Mouse (Mus musculus) megakaryocyte, embryonic 14.5 days (primary cell): ENCODE measurements around the gene Ap2m1. TPM values are rescaled to one million over a fixed set of nuclear protein-coding genes. Genes with fewer than 3 reads are reported as not detected.
A peak's percentile ranks its signal among the peaks of the same experiment; 100 is the strongest.

Source experiments
- H3K27me3 ChIP-seq: replicated peaks from 2 replicates; pipeline ENCODE3; 2012; ENCODE audit warnings: inconsistent platforms
- H3K36me3 ChIP-seq: replicated peaks from 2 replicates; pipeline ENCODE3; 2012; ENCODE audit warnings: low read length, inconsistent platforms, mixed read lengths
- H3K4me1 ChIP-seq: 2 replicates; pipeline ENCODE4 v1.6.1; 2012; ENCODE audit warnings: inconsistent platforms
- H3K4me3 ChIP-seq: replicated peaks from 2 replicates; pipeline ENCODE3; 2012; ENCODE audit warnings: moderate library complexity, mild to moderate bottlenecking, inconsistent platforms
- H3K9me3 ChIP-seq: 2 replicates; pipeline ENCODE4 v1.6.1; 2012; ENCODE audit warnings: inconsistent platforms
- FLI1 ChIP-seq: IDR thresholded peaks from 2 replicates; pipeline ENCODE4 v1.6.1; 2012; ENCODE audit warnings: low read length, inconsistent platforms, mixed read lengths
- GATA1 ChIP-seq: IDR thresholded peaks from 3 replicates; pipeline ENCODE4 v1.6.1; 2012; ENCODE audit warnings: mixed read lengths, low read length, inconsistent platforms, borderline replicate concordance
- polyA plus RNA-seq: library from polyadenylated mRNA; stranded (reverse); fragments of >175 nt; gene quantifications from 2 replicates; pipeline ENCODE4 v1.2.3, GENCODE M21; 2012; ENCODE audit warnings: low replicate concordance; ENCODE audit not compliant: insufficient read depth

Gene Ap2m1
- polyA plus RNA-seq, 1 experiment = 228 TPM

DNA sequence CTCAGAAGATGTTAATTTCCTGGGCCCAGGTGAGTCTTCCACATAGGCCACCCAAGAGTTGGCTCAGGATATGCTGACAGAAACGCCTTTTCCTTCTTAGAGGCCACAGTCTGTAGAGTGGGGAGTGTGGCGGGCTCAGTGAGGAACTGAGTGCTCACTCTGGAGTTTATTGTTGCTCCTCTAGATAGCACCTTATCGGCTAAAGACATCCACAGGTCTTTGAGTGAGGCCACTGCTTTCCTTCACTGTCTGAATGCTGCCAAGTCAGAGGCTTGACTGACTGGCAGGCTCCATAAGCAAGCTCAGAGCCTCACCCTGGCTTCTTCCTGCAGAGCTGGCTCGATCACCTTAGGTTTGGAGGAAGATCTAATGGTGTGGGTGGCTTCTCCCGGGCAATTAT, 6.5 kb upstream of the Ap2m1 start:
- Histone ChIP-seq H3K4me3 (no peak overlapping the region), H3K4me1 (no peaks in the 10 kb centered on the region), H3K36me3 (peaks cover 97% of the 10 kb centered on the region), H3K27me3 (no peaks in the 10 kb centered on the region), H3K9me3 (no peaks in the 10 kb centered on the region)
- no peak for TF ChIP-seq GATA1
- no peak for TF ChIP-seq FLI1

GRCm38 (mm10) chr16:20529375-20529774, 5.9 kb upstream of the Ap2m1 start:
- no peaks in the 10 kb centered on the region for H3K9me3 ChIP-seq
- no peaks in the 10 kb centered on the region for H3K27me3 ChIP-seq
- peaks cover 91% of the 10 kb centered on the region for H3K36me3 ChIP-seq
- no peaks in the 10 kb centered on the region; the same call in 1 of the 2 replicates for H3K4me1 ChIP-seq
- TF ChIP-seq FLI1 = no peak
- TF ChIP-seq GATA1 = no peak
- no peak overlapping the region for H3K4me3 ChIP-seq

- Histone ChIP-seq H3K9me3 (no peaks in the 10 kb centered on the region), H3K4me3 (no peak overlapping the region), H3K36me3 (peaks cover 76% of the 10 kb centered on the region), H3K27me3 (no peaks in the 10 kb centered on the region), H3K4me1 (peaks cover 3% of the 10 kb centered on the region; the same call in 1 of the 2 replicates)
- TF ChIP-seq GATA1 (no peak), FLI1 (no peak)
These were observed 4.3 kb upstream of the Ap2m1 start for GRCm38 (mm10) chr16:20530941-20531340.

DNA sequence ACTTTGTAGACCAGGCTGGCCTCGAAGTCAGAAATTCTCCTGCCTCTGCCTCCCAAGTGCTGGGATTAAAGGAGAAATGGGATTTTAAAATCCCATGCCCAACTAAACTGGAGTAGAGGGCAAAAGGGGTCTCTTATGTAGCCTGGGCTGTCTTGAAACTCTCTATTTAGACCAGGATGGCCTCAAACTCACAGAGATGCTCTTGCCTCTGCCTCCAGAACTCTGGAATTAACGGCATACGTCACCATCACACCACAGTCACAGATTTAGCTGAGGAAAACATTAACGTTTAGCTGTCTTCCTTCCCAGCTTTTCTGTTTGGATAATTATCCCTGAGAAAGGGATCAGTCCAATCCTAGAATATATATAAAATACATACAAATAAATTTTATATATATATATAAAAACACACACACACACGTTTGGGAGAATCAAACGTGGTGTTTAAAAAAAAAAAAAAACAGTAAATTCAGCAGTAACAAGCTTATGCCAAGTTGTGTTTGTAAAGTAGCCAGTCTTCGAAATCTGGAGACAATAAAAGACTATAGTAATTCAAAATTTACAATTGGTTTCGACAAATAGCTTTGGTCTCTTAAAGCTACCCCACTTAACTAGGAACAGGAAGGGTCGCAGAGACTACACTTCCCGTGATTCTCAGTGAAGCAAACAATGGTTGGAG, 522 bp upstream of the Ap2m1 start:
- Histone ChIP-seq H3K4me1 (peaks cover 38% of the 10 kb centered on the region), H3K4me3 (peak overlapping the region; percentile 100), H3K9me3 (no peaks in the 10 kb centered on the region), H3K27me3 (no peaks in the 10 kb centered on the region), H3K36me3 (peaks cover 70% of the 10 kb centered on the region)
- TF ChIP-seq FLI1 (no peak), GATA1 (no peak)

DNA sequence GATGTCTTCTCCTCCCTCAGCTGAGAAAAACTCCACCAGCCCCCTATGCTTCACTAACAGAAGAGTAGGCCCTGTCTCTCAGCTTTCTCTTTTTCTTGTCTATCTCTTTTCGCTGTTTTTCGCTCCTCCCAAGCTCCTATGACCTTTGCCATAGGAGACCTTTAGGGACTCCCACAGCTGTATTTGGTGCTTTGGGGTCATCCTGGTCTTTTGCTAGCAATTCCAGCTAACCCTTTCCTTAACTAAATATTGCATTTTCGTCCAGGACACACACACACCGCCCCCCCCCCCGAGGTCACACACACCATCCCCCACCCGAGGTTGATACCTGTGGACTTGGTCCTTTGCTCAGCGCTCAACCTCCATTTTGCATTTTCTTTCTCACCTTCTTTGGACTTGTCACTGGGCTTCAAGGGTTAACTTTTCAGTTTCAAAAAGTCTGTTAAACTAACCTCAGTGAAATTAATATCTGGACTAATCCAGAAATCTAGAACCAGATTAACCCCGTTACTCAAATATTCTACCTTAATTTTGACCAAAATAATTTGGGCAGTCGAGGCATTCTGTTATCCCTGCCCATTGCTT, 895 bp downstream of the Ap2m1 start:
- H3K4me3 ChIP-seq = peak overlapping the region; percentile 100
- peaks cover 70% of the 10 kb centered on the region for H3K36me3 ChIP-seq
- peaks cover 52% of the 10 kb centered on the region for H3K4me1 ChIP-seq
- no peak for TF ChIP-seq GATA1
- no peak for TF ChIP-seq FLI1
- no peaks in the 10 kb centered on the region for H3K27me3 ChIP-seq
- no peaks in the 10 kb centered on the region for H3K9me3 ChIP-seq

- H3K4me3 ChIP-seq = peak overlapping the region; percentile 100
These were observed 1.8 kb downstream of the Ap2m1 start for GRCm38 (mm10) chr16:20537071-20537471.

DNA sequence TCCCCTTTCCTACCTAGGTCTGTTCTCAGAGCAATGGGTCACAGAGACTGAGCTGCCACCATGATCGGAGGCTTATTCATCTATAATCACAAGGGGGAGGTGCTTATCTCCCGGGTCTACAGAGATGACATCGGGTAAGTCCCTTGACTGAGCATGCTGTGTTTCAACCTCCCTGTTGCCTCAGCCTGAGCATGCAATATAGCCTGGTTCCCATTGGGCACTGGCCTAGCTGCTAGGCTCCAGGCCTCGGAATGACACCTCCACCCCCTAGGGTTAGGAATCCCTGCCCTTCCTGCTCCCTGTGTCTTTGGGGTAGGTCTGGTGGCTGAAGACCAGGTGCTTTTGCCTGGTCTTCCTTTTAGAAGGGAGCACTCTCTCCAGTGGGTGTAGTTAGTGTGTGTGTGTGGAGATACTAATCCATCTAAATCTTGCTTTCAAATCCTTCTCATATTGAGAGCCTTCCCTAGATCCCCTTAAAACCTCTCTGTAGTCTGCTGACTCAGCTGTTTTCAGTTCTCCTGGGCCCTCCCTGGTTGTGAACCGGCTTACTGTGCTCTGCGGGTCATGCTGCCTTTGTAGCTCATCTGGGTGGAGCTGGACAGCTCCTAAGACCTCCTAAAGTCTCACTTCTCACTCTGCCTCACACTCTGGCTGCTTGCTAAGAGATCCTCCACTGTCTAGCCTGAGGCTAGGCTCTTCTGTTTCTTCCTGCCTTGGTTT, 2.5 kb downstream of the Ap2m1 start:
- no peaks in the 10 kb centered on the region for H3K27me3 ChIP-seq
- H3K9me3 ChIP-seq = no peaks in the 10 kb centered on the region
- peaks cover 71% of the 10 kb centered on the region for H3K36me3 ChIP-seq
- H3K4me3 ChIP-seq = peak overlapping the region; percentile 100
- TF ChIP-seq FLI1 (no peak), GATA1 (no peak)
- peaks cover 64% of the 10 kb centered on the region for H3K4me1 ChIP-seq

More at GRCm38 (mm10) chr16:20537071-20537471, 1.8 kb downstream of the Ap2m1 start:
- Histone ChIP-seq H3K9me3 (no peaks in the 10 kb centered on the region), H3K36me3 (peaks cover 70% of the 10 kb centered on the region), H3K4me1 (peaks cover 61% of the 10 kb centered on the region), H3K27me3 (no peaks in the 10 kb centered on the region)
- TF ChIP-seq FLI1 = no peak
- TF ChIP-seq GATA1 = no peak

GRCm38 (mm10) chr16:20539649-20540048, 4.4 kb downstream of the Ap2m1 start:
- H3K36me3 ChIP-seq = peaks cover 76% of the 10 kb centered on the region
- TF ChIP-seq FLI1 (no peak), GATA1 (no peak)
- peak overlapping the region; percentile 42 for H3K4me3 ChIP-seq
- H3K9me3 ChIP-seq = no peaks in the 10 kb centered on the region
- H3K4me1 ChIP-seq = peaks cover 62% of the 10 kb centered on the region
- no peaks in the 10 kb centered on the region for H3K27me3 ChIP-seq

DNA sequence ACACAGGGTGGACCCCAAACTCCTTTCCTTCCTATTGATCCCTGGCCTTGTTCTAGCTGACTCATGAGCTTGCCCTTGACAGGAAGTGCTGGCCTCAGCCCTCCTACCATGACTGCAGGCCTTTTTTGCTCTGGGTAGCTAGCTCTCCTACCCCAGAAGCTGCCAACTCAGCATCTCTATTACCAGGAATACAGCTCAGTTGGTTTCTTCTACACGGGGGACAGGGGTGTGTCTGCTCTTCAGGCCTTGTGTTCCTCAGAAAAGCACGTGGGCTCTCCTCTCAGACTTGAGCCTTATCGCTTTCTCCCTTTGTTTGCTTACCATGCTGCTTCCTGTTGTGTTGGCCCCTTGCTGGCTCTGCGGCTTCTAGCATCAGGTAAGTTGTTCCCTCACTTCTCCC, 5.2 kb downstream of the Ap2m1 start:
- peaks cover 84% of the 10 kb centered on the region for H3K36me3 ChIP-seq
- H3K4me1 ChIP-seq = peaks cover 60% of the 10 kb centered on the region
- H3K4me3 ChIP-seq = peak overlapping the region; percentile 79
- no peaks in the 10 kb centered on the region for H3K9me3 ChIP-seq
- TF ChIP-seq GATA1 (no peak), FLI1 (no peak)
- no peaks in the 10 kb centered on the region for H3K27me3 ChIP-seq

GRCm38 (mm10) chr16:20545696-20546095, 10.4 kb downstream of the Ap2m1 start:
- Histone ChIP-seq H3K4me3 (no peak overlapping the region), H3K4me1 (peaks cover 52% of the 10 kb centered on the region), H3K27me3 (no peaks in the 10 kb centered on the region), H3K9me3 (no peaks in the 10 kb centered on the region), H3K36me3 (peaks cover 70% of the 10 kb centered on the region)
- TF ChIP-seq GATA1 = no peak
- no peak for TF ChIP-seq FLI1
